Mouse (Mus musculus) CH12.LX (cell line): ENCODE data around the gene Suclg2.

Experiments
- CTCF ChIP-seq, 2 experiments: IDR thresholded peaks in 1 of 2; conservative IDR thresholded peaks in 1 of 2; 2 replicates each; pipeline ENCODE4 v1.5.1; 2011 to 2012; ENCODE audit warnings: low read depth in 2 of 2, low read length in 2 of 2, improper control_type of control experiment in 1 of 2, inconsistent platforms in 1 of 2, mild to moderate bottlenecking in 1 of 2, moderate library complexity in 1 of 2
- EP300 ChIP-seq: IDR thresholded peaks from 2 replicates; pipeline ENCODE4 v1.6.1; 2011; ENCODE audit warnings: low read length, improper control_type of control experiment
- GABPA ChIP-seq: IDR thresholded peaks from 2 replicates; pipeline ENCODE4 v1.6.1; 2012; ENCODE audit warnings: low read depth, low read length, improper control_type of control experiment, inconsistent platforms; ENCODE audit not compliant: insufficient replicate concordance
- HCFC1 ChIP-seq: IDR thresholded peaks from 2 replicates; pipeline ENCODE4 v1.6.1; 2012; ENCODE audit warnings: low read depth, mild to moderate bottlenecking, inconsistent platforms, low read length, improper control_type of control experiment
- MAZ ChIP-seq: IDR thresholded peaks from 2 replicates; pipeline ENCODE4 v1.6.1; 2012; ENCODE audit warnings: low read depth, mild to moderate bottlenecking, inconsistent platforms, low read length, improper control_type of control experiment, moderate library complexity
- MYC ChIP-seq: IDR thresholded peaks from 2 replicates; pipeline ENCODE4 v1.6.1; 2011; ENCODE audit warnings: low read depth, mild to moderate bottlenecking, improper control_type of control experiment, low read length
- NELFE ChIP-seq: IDR thresholded peaks from 2 replicates; pipeline ENCODE4 v1.6.1; 2011; ENCODE audit warnings: low read depth, low read length, improper control_type of control experiment
- POLR2A ChIP-seq: IDR thresholded peaks from 2 replicates; pipeline ENCODE4 v1.6.1; 2011; ENCODE audit warnings: low read depth, mild to moderate bottlenecking, improper control_type of control experiment, low read length
- POLR2AphosphoS2 ChIP-seq: IDR thresholded peaks from 2 replicates; pipeline ENCODE4 v1.6.1; 2011; ENCODE audit warnings: low read depth, low read length, improper control_type of control experiment

DNA sequence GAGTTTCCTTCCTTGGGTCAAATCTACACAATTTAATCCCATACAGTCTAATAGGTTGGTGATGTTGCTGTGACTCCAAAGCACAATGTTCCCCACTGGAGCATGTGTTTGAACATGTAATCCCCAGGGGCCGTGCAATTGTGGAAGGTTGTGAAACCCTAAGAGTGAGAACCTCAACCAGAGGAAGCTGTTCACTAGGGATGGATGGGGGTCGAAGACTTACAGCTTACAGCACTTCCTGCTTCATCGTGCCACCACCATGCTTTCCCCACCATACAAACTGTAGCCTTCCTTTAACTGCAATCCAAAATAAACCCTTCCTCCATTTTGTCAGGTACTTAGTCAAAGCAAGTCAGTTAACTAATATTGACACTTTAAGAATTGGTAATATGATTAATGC, 107.5 kb downstream of the Suclg2 start:
- TF ChIP-seq CTCF (conservative IDR thresholded peaks at IDR 0.05 in 1 of 2, IDR thresholded peaks at IDR 0.05 in 1 of 2; ENCODE audit: low read depth in 2 of 2, low read length in 2 of 2) (no peak), POLR2AphosphoS2 (no peak), POLR2A (no peak), GABPA (no peak), HCFC1 (no peak), NELFE (no peak), EP300 (no peak), MYC (no peak), MAZ (no peak)
